Mouse (Mus musculus): ENCODE results near the gene Disc1. TPM values are rescaled to one million over a fixed set of nuclear protein-coding genes. Genes with fewer than 3 reads are reported as not detected.

Gene Disc1
- total and polyA plus RNA-seq, 3 experiments = 1.1 to 2.3 (median 2.2) TPM

GRCm38 (mm10) chr8:125115321-125115720 lies 61.3 kb downstream of the Disc1 start:
- TF ChIP-seq POLR2A (IDR thresholded peaks at IDR 0.05; ENCODE audit: insufficient read depth, low read depth, low read length) = no peak
- TF ChIP-seq EP300 (IDR thresholded peaks at IDR 0.05; ENCODE audit: insufficient read depth, low read depth, low read length) = no peak
- TF ChIP-seq CTCF (IDR thresholded peaks at IDR 0.05) = no peak
- H3K79me2 ChIP-seq (replicated peaks; ENCODE audit: control insufficient read depth, insufficient read depth, low read length) = no peaks in the 10 kb centered on the region
- H3K4me1 ChIP-seq (ENCODE audit: control insufficient read depth, insufficient read depth, low read length) = no peaks in the 10 kb centered on the region
- H3K36me3 ChIP-seq (ENCODE audit: control insufficient read depth, insufficient read depth, low read length) = no peaks in the 10 kb centered on the region
- WGBS = 85% methylated on average over 5 of the region's 5 CpGs
- no peak overlapping the region for H3K9ac ChIP-seq (ENCODE audit: low read depth, low read length)
- H3K27me3 ChIP-seq (ENCODE audit: control insufficient read depth, insufficient read depth, low read length) = no peaks in the 10 kb centered on the region
- DNase-seq = no peak
- no peak overlapping the region for H3K27ac ChIP-seq
- no peak overlapping the region for H3K4me3 ChIP-seq
- intact Hi-C loops (cut with DNase I) = loop anchor here (2.0 kb wide), 1 partner anchor 47 kb away; no protein-coding TSS in a partner anchor

GRCm38 (mm10) chr8:125116616-125117015 lies 62.6 kb downstream of the Disc1 start:
- intact Hi-C loops (cut with DNase I) = no loop called here
- Histone ChIP-seq H3K4me1 (ENCODE audit: control insufficient read depth, insufficient read depth, low read length) (no peaks in the 10 kb centered on the region), H3K79me2 (replicated peaks; ENCODE audit: control insufficient read depth, insufficient read depth, low read length) (no peaks in the 10 kb centered on the region), H3K9ac (ENCODE audit: low read depth, low read length) (no peak overlapping the region), H3K27ac (no peak overlapping the region), H3K4me3 (no peak overlapping the region), H3K27me3 (ENCODE audit: control insufficient read depth, insufficient read depth, low read length) (no peaks in the 10 kb centered on the region), H3K36me3 (ENCODE audit: control insufficient read depth, insufficient read depth, low read length) (no peaks in the 10 kb centered on the region)
- DNase-seq = peak; percentile 41 to 61
- TF ChIP-seq EP300 (IDR thresholded peaks at IDR 0.05; ENCODE audit: insufficient read depth, low read depth, low read length) (peak; percentile 80; the same call in 1 of the 2 replicates), POLR2A (IDR thresholded peaks at IDR 0.05; ENCODE audit: insufficient read depth, low read depth, low read length) (no peak), CTCF (IDR thresholded peaks at IDR 0.05) (peak; percentile 89)
- 13% methylated on average over 2 of the region's 2 CpGs for WGBS

GRCm38 (mm10) chr8:125126482-125126881 lies 72.5 kb downstream of the Disc1 start:
- no peak overlapping the region for H3K27ac ChIP-seq
- TF ChIP-seq POLR2A (IDR thresholded peaks at IDR 0.05; ENCODE audit: insufficient read depth, low read depth, low read length) (no peak), EP300 (IDR thresholded peaks at IDR 0.05; ENCODE audit: insufficient read depth, low read depth, low read length) (no peak), CTCF (IDR thresholded peaks at IDR 0.05) (no peak)
- no peaks in the 10 kb centered on the region for H3K27me3 ChIP-seq (ENCODE audit: control insufficient read depth, insufficient read depth, low read length)
- H3K36me3 ChIP-seq (ENCODE audit: control insufficient read depth, insufficient read depth, low read length) = no peaks in the 10 kb centered on the region
- H3K79me2 ChIP-seq (replicated peaks; ENCODE audit: control insufficient read depth, insufficient read depth, low read length) = no peaks in the 10 kb centered on the region
- intact Hi-C loops (cut with DNase I) = loop anchor here (2.0 kb wide), 1 partner anchor 38 kb away; no protein-coding TSS in a partner anchor
- DNase-seq = no peak
- WGBS = 94% methylated on average over 4 of the region's 4 CpGs
- H3K9ac ChIP-seq (ENCODE audit: low read depth, low read length) = no peak overlapping the region
- no peaks in the 10 kb centered on the region; the same call in 1 of the 2 replicates for H3K4me1 ChIP-seq (ENCODE audit: control insufficient read depth, insufficient read depth, low read length)
- no peak overlapping the region for H3K4me3 ChIP-seq

- WGBS = 85% methylated on average over 7 of the region's 7 CpGs
- Histone ChIP-seq H3K27me3 (ENCODE audit: control insufficient read depth, insufficient read depth, low read length) (no peaks in the 10 kb centered on the region), H3K4me1 (ENCODE audit: control insufficient read depth, insufficient read depth, low read length) (no peaks in the 10 kb centered on the region; the same call in 1 of the 2 replicates), H3K79me2 (replicated peaks; ENCODE audit: control insufficient read depth, insufficient read depth, low read length) (no peaks in the 10 kb centered on the region), H3K9ac (ENCODE audit: low read depth, low read length) (no peak overlapping the region), H3K4me3 (no peak overlapping the region), H3K36me3 (ENCODE audit: control insufficient read depth, insufficient read depth, low read length) (no peaks in the 10 kb centered on the region), H3K27ac (no peak overlapping the region)
- DNase-seq = no peak
- TF ChIP-seq POLR2A (IDR thresholded peaks at IDR 0.05; ENCODE audit: insufficient read depth, low read depth, low read length) (no peak), EP300 (IDR thresholded peaks at IDR 0.05; ENCODE audit: insufficient read depth, low read depth, low read length) (no peak), CTCF (IDR thresholded peaks at IDR 0.05) (no peak)
- intact Hi-C loops (cut with DNase I) = loop anchor here (1.0 to 2.0 kb wide), 2 partner anchors 37 to 744 kb away; no protein-coding TSS in a partner anchor
These were observed 73.6 kb downstream of the Disc1 start for GRCm38 (mm10) chr8:125127621-125128020.

GRCm38 (mm10) chr8:125128305-125128704 lies 74.3 kb downstream of the Disc1 start:
- DNase-seq = peak in 1 of 2 experiments; percentile 49
- Histone ChIP-seq H3K4me3 (no peak overlapping the region), H3K79me2 (replicated peaks; ENCODE audit: control insufficient read depth, insufficient read depth, low read length) (no peaks in the 10 kb centered on the region), H3K4me1 (ENCODE audit: control insufficient read depth, insufficient read depth, low read length) (peaks cover 4% of the 10 kb centered on the region), H3K27me3 (ENCODE audit: control insufficient read depth, insufficient read depth, low read length) (no peaks in the 10 kb centered on the region), H3K27ac (no peak overlapping the region), H3K9ac (ENCODE audit: low read depth, low read length) (no peak overlapping the region), H3K36me3 (ENCODE audit: control insufficient read depth, insufficient read depth, low read length) (no peaks in the 10 kb centered on the region)
- 25% methylated on average over 6 of the region's 6 CpGs for WGBS
- no peak for TF ChIP-seq EP300 (IDR thresholded peaks at IDR 0.05; ENCODE audit: insufficient read depth, low read depth, low read length)
- TF ChIP-seq CTCF (IDR thresholded peaks at IDR 0.05) = peak; percentile 90
- TF ChIP-seq POLR2A (IDR thresholded peaks at IDR 0.05; ENCODE audit: insufficient read depth, low read depth, low read length) = no peak
- intact Hi-C loops (cut with DNase I) = loop anchor here (1.0 kb wide), 1 partner anchor 743 kb away; no protein-coding TSS in a partner anchor

- intact Hi-C loops (cut with DNase I) = no loop called here
- DNase-seq = no peak
- TF ChIP-seq EP300 (IDR thresholded peaks at IDR 0.05; ENCODE audit: insufficient read depth, low read depth, low read length) (no peak), POLR2A (IDR thresholded peaks at IDR 0.05; ENCODE audit: insufficient read depth, low read depth, low read length) (no peak), CTCF (IDR thresholded peaks at IDR 0.05) (no peak)
- no peak overlapping the region for H3K4me3 ChIP-seq
- no peaks in the 10 kb centered on the region for H3K79me2 ChIP-seq (replicated peaks; ENCODE audit: control insufficient read depth, insufficient read depth, low read length)
- H3K4me1 ChIP-seq (ENCODE audit: control insufficient read depth, insufficient read depth, low read length) = peaks cover 15% of the 10 kb centered on the region
- H3K27me3 ChIP-seq (ENCODE audit: control insufficient read depth, insufficient read depth, low read length) = no peaks in the 10 kb centered on the region
- H3K27ac ChIP-seq = no peak overlapping the region
- H3K36me3 ChIP-seq (ENCODE audit: control insufficient read depth, insufficient read depth, low read length) = no peaks in the 10 kb centered on the region
- 59% methylated on average over 6 of the region's 6 CpGs for WGBS
- H3K9ac ChIP-seq (ENCODE audit: low read depth, low read length) = no peak overlapping the region
These were observed 76.8 kb downstream of the Disc1 start for GRCm38 (mm10) chr8:125130835-125131234.

All from heart, adult 2 months (tissue).